Mouse (Mus musculus) frontal cortex, adult 2 months (tissue): Measurements from ENCODE around the gene Gm20708. TPM values are rescaled to one million over a fixed set of nuclear protein-coding genes. Genes with fewer than 3 reads are reported as not detected.

Experiments used
- DNase-seq, 2 experiments: peaks; one replicate each; pipeline ENCODE4 v3.0.0; 2022; ENCODE audit warnings: low spot score in 1 of 2; ENCODE audit errors: extremely low spot score in 1 of 2
- polyA plus RNA-seq: library from polyadenylated mRNA; depleted of rRNA; stranded (reverse); fragments of >200 nt; gene quantifications from 2 replicates; pipeline ENCODE4 v1.2.3, GENCODE M21; 2012

The Gm20708 gene
- polyA plus RNA-seq, 1 experiment, result 1.3 TPM

DNA sequence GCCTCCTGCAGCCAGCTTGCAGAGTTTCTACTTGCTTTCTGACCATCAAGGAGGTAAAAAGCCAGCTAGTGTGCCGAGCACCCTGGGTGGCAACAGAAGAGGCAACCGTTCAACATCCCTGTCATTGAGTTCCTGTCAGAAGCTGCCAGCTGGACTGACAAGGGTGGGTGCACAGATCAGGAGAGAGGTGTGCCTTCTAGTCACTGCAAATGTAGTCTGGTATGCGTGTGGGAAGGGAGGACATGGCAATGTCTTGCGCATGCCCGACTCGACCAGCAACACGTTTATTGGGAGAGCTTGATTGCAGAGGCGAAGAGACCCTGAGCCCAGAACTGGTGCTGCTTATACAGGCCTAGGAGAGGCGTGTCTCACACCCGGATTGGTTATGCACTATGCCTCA is 48.0 kb downstream of the Gm20708 start:
- no peak for DNase-seq

DNA sequence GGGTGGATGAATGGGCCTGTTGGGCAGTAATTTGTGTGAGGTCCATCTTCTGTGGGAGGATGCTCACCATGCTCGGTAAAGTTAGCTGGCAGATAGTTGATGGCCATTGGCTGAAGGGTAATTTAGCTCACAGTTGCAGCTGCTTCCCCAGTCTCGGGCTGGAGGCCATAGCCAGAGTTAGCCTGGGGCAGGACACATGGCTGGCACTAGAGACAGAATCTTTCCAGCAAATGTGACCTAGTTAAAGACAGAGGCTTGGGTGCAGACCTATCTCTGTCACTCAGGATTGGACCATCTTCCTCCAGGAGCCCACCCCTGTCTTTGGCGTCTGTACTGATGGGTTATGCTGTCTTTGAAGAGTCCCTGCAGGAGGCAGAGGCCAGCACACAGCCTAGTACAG is 48.9 kb downstream of the Gm20708 start:
- DNase-seq, result no peak

DNA sequence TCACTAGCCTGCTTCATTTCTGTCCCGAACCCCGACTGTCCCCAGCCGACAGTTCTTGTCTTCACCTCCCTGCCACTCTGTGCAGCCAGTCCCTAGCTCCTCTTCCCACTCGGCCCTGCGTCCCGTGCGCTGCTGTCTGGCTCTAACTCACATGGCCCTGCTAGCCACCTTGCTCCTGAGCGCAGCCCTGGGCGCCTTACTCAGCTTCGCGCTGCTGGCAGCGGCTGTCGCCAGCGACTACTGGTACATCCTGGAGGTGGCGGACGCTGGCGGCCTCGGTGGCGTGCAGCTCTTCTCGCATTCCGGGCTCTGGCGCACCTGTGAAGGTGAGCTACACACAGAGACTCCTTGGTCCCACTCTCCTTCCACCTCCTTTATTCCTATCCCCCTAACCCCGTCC is 51.1 kb downstream of the Gm20708 start, which contains the start of gene Tmem235:
TSS of gene Tmem235 (plus strand) at position 152 of the 400 bp plus-strand sequence.
- no peak for DNase-seq

GRCm38 (mm10) chr11:117863174-117863856 is 53.8 kb downstream of the Gm20708 start:
- no peak for DNase-seq

DNA sequence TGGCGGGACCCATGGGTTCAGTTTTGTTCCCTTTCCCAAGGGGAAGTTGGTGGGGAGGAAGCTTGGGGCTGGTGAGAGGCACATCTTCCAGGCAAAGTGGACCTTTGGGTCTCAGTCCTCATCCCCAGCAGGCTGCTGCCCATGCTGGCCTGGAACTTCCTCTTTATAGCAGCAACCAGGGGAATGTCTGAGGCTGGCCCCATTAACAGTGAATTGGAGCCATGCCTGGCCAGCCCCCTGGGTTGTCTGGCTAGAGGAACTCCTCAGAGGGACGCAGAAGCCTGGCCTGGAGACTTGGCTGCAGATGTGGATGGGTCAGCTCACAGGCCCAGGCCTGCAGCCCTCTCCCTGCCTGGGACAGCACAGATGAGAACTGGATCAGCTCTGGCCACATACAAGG is 55.3 kb downstream of the Gm20708 start:
- DNase-seq, result no peak

GRCm38 (mm10) chr11:117865988-117866387 is 56.5 kb downstream of the Gm20708 start:
- DNase-seq, result no peak

- DNase-seq, result peak; percentile 66 to 91
These were observed 61.4 kb downstream of the Gm20708 start for GRCm38 (mm10) chr11:117870688-117871365.

DNA sequence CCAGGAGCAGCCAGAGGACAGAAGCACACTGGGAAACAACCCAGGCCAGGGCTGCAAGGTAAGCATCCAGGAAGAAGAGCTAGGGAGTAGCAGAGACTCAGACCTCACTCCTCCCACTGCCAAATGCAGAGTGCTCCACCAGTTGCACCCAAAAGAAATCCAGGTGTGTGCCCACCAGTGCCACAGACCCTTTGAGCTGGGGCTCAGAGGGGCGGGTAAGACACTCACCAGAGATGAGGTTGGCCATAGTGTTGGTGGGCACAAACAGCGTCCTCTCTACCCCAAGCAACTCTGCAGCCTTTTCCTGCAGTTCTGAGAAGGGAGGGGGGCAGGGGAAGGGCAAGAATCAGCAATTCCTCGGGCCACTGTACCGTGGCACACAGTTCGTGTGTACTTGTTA is 61.9 kb downstream of the Gm20708 start:
- DNase-seq, result no peak

GRCm38 (mm10) chr11:117871911-117872584 is 62.6 kb downstream of the Gm20708 start:
- no peak for DNase-seq

DNA sequence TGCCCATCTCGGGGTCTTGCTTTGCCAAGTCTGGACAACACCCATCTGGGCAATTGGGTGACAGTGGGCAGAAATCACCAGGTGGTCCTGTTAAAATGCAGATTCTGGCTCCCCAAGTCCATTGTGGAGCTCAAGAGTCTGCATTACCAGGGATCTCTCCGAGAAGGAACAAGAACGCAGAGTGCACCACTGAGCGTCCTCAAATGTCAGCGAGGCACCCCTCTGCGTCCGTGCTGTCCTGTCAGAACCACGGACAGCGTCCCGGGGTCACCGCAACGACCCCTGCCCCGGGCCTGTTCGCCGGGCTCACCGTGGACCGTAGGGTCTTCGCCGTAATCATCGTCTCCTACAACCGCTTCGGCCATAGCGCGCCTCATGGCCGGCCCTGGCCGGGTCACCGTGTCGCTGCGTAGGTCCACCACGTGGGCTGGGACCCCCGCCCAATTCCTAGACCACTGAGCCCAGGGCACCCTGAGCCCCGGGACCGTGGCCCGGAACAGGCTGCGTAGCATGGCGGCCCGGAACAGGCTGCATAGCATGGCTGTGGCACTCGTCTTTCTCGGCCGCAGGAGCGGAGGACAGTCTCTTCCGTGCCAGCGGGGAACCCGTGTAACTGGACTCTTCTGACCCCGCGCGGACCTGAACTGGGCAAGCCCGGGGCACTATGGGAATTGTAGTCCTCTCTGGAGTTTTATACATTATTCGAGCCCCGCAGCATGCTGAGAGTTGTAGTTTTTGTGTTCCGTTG is 63.6 kb downstream of the Gm20708 start, which contains the start of gene Tha1:
TSS of gene Tha1 (minus strand) at position 621 of the 748 bp plus-strand sequence.
- peak; percentile 72 to 90 for DNase-seq

DNA sequence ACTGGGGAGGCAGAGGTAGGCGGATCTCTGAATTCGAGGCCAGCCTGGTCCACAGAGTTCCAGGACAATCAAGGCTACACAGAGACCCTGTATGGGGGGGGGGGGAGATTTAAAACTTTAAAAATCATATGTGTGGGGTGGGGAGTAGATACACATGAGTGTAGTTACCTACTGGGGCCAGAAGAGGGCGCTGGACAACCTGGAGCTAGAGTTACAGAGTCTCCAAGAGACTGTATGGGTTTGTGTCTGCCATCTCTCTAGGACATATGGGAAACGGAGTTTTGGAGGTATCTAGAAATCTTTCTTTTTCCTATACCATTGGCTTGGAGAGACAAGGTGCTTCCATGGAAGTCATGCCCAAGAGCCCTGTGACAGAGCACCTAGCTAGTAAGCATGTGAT is 65.0 kb downstream of the Gm20708 start:
- no peak for DNase-seq

GRCm38 (mm10) chr11:117875681-117876080 is 66.2 kb downstream of the Gm20708 start:
- DNase-seq, result no peak

DNA sequence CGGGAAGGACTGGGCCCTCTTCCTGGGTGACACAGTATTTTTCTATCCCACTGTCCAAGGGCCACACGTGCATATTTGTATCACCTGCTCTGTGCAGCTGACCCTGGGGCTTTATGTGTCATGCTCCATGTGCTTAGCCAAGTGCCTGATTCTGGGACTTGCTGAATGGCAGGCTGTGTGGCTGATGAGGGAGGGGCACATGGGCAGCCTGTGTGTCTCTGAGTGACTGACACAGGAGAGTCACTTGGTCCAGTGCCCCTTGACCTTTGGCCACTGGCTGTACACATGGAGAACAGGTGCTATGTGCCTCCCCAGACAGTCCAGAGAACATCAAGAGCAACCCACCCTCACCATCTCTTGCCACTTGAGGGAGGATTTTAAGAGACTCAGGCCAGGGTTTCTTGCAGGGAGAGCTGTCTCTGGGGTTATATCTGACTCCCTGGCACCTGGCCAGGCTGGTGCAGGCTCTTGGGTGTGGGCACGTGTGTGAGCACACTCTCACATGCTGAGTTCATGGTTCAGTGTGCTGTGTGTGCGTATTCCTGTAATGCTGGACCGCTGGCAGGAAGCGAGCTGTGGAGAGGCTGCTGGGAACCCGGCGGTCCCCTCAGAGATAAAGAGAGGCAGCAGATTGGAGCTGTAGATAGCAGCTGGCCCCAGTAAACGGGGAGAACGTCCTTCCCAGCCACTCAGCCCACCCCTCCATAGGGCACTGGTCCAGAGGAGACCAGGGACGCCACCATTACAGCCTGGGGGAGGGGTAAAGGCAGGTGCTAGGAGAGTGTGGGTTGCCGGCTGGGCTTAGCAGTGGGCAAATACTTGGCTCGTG is 68.7 kb downstream of the Gm20708 start:
- peak in 1 of 2 experiments; percentile 34 for DNase-seq

DNA sequence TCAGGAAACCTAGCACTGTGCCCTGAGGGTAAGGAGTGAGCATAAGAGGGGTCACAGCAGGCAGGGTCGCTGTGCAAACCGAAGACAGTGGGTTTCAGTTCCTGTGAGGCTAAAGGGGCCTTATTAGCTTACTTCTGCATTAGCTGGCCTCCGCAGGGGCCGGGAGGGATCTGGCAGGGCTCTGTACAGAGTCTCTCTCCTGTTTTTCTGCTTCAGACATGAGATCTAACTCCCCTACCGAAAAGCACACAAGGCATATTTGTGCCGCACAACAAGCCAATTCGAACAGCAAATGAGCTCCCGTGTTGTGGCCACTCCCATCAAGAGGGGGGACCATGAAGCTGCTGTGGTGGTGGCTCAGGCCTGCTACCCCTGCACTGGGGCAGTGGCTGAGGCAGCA is 69.4 kb downstream of the Gm20708 start:
- DNase-seq, result no peak

DNA sequence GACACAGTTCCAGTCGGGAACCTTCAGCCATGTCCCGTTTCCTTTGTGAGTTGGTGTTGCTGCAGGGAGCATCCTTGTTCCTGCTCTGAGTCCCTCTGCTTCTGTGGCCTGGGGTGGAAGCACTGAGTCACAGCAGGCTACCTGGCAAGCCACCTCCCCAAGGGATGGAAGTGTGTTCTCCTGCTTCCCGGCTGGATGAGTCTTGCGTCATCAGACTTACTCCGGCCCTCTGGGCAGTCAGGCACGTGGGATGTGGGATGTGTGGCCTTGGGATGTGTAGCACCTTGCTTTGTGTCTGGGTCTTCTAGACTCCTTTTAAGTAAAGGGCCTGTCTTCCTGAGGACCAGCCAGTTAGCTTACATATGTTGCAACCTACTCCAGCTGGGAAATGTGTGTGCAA is 70.2 kb downstream of the Gm20708 start:
- DNase-seq, result no peak

GRCm38 (mm10) chr11:117880336-117880976 is 71.0 kb downstream of the Gm20708 start:
- no peak for DNase-seq

- no peak for DNase-seq
These were observed 71.5 kb downstream of the Gm20708 start for GRCm38 (mm10) chr11:117880977-117881358.

DNA sequence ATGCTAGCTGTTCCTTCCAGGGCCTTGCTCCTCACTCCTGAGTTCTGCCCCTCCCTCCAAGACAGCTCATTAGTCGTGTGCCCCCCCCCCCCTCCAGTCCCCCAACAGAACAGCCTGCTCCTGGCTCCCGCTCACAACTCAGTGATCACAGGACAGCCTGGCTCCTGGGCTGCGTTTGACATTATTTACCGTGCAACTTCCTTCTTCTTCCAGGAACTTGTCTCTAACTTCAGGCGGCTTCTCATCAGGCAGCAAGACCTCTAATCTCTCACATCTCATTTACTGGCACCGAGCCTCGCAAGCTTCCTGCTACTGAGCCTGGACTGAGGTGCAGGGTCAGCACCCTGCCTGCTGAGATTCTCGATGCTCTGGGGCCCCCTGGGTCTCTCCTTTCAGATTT is 72.3 kb downstream of the Gm20708 start:
- DNase-seq, result no peak

DNA sequence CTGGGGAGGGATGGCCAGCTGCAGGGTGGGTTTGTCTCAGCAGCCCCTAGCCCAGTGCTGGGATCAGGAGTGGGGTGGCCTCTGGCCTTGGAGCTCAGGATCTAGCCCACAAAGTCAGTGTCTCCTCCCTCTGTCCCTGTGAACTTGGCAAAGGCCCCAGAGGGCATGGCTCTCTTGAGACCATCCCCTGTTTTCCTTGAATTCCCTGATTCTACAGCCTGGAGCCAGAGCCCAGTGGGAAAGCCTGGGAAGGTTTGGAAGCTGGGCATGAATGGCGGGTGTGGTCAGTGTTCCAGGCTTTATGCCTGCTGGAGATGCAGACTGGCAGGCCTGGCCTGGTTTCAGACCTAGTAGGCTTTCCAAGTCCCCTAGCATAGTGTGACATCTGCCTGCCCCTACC is 72.7 kb downstream of the Gm20708 start:
- no peak for DNase-seq

- DNase-seq, result no peak
These were observed 76.5 kb downstream of the Gm20708 start for GRCm38 (mm10) chr11:117886000-117886399.
